Mouse (Mus musculus) midbrain, embryonic 12.5 days (tissue): ENCODE measurements at regions not wholly inside any gene's neighbourhood (a gene's known extent, or its start where the extent isn't known, plus 50 kb on each side); places are given as distances from the start of the nearest gene placed in this dataset. TPM values are rescaled to one million over a fixed set of nuclear protein-coding genes. Genes with fewer than 3 reads are reported as not detected.

Experiments used
- ATAC-seq: fragments of 200-750 bp; cut with Nextera tagmentation; 2 replicates; pipeline ENCODE4 v1.8.0; 2017; ENCODE audit warnings: low read depth, moderate TSS enrichment, moderate library complexity; ENCODE audit not compliant: low FRiP score
- H3K27ac ChIP-seq: fragments of 300-500 bp; sonication (generic); replicated peaks from 2 replicates; pipeline ENCODE4 v1.5.1; 2016; ENCODE audit warnings: mild to moderate bottlenecking
- H3K27me3 ChIP-seq: fragments of 300-500 bp; sonication (generic); 2 replicates; pipeline ENCODE4 v1.6.1; 2016; ENCODE audit warnings: mild to moderate bottlenecking
- H3K36me3 ChIP-seq: fragments of 300-500 bp; sonication (generic); 2 replicates; pipeline ENCODE4 v1.6.1; 2016
- H3K4me1 ChIP-seq: fragments of 300-500 bp; sonication (generic); 2 replicates; pipeline ENCODE4 v1.6.1; 2016
- H3K4me2 ChIP-seq: fragments of 300-500 bp; sonication (generic); replicated peaks from 2 replicates; pipeline ENCODE4 v1.6.1; 2016; ENCODE audit warnings: mild to moderate bottlenecking, moderate library complexity
- H3K4me3 ChIP-seq: fragments of 300-500 bp; sonication (generic); 2 replicates; pipeline ENCODE4 v1.5.1; 2016; ENCODE audit warnings: mild to moderate bottlenecking
- H3K9ac ChIP-seq: fragments of 300-500 bp; sonication (generic); replicated peaks from 2 replicates; pipeline ENCODE4 v1.6.1; 2016; ENCODE audit warnings: mild to moderate bottlenecking, moderate library complexity
- H3K9me3 ChIP-seq: fragments of 300-500 bp; sonication (generic); 2 replicates; pipeline ENCODE4 v1.6.1; 2016; ENCODE audit warnings: mild to moderate bottlenecking
- WGBS: fragments of 180-500 bp; shearing (Covaris S2); methylation state at CpG from one replicate; pipeline ENCODE4 v1.1.7; 2016; 5-methylcytosine and 5-hydroxymethylcytosine counted together
- microRNA-seq: library from miRNA; unstranded; fragments of <30 nt; microRNA quantifications from one replicate; pipeline ENCODE4, GENCODE M21; 2017

- no peak overlapping the region for H3K9ac ChIP-seq
Measured at GRCm38 (mm10) chr13:60544363-60544762, 57.4 kb upstream of the Dapk1 start.

GRCm38 (mm10) chr13:60545999-60546733, 55.6 kb upstream of the Dapk1 start:
- 0 out of 2 replicates have a peak, but pooled peaks have one; percentile 23 for ATAC-seq
- no peak overlapping the region for H3K4me2 ChIP-seq
- H3K9me3 ChIP-seq = no peaks in the 10 kb centered on the region
- no peak overlapping the region; the same call in 1 of the 2 replicates for H3K27ac ChIP-seq
- H3K4me3 ChIP-seq = no peak overlapping the region
- H3K4me1 ChIP-seq = 0 out of 2 replicates have a peak, but pooled peaks cover 3% of the 10 kb centered on the region
- no peak overlapping the region for H3K9ac ChIP-seq
- H3K27me3 ChIP-seq = no peaks in the 10 kb centered on the region
- H3K36me3 ChIP-seq = no peaks in the 10 kb centered on the region
- 75% methylated on average over 2 of the region's 2 CpGs for WGBS

More at GRCm38 (mm10) chr13:60544363-60544762, 57.4 kb upstream of the Dapk1 start:
- H3K9me3 ChIP-seq = no peaks in the 10 kb centered on the region
- 90% methylated on average over 3 of the region's 3 CpGs for WGBS
- no peaks in the 10 kb centered on the region for H3K27me3 ChIP-seq
- no peak for ATAC-seq
- H3K4me1 ChIP-seq = 0 out of 2 replicates have a peak, but pooled peaks cover 3% of the 10 kb centered on the region
- H3K27ac ChIP-seq = no peak overlapping the region
- H3K4me3 ChIP-seq = no peak overlapping the region
- no peaks in the 10 kb centered on the region for H3K36me3 ChIP-seq
- H3K4me2 ChIP-seq = no peak overlapping the region

Small RNAs in the stretch of these regions (microRNA-seq; reads per million reads assigned to microRNA genes)
- gene Gm24999 (not detected), gene Gm25000 (not detected)
